Mouse (Mus musculus): ENCODE measurements at regions not wholly inside any gene's neighbourhood (a gene's known extent, or its start where the extent isn't known, plus 50 kb on each side); places are given as distances from the start of the nearest gene placed in this dataset.

GRCm38 (mm10) chr16:87250531-87250930 lies 103.5 kb upstream of the N6amt1 start:
- TF ChIP-seq CTCF (conservative IDR thresholded peaks at IDR 0.05; ENCODE audit: low read length), result no peak
- no peak for TF ChIP-seq NANOG (IDR thresholded peaks at IDR 0.05; ENCODE audit: borderline replicate concordance, low read length)
- TF ChIP-seq POU5F1 (IDR thresholded peaks at IDR 0.05; ENCODE audit: borderline replicate concordance, low read length), result no peak

All from E14TG2a.4 (cell line).